Mouse (Mus musculus) hindbrain, embryonic 13.5 days (tissue): ENCODE data around the gene Rab25. TPM values are rescaled to one million over a fixed set of nuclear protein-coding genes. Genes with fewer than 3 reads are reported as not detected.

Source experiments
- ATAC-seq: fragments of 200-750 bp; cut with Nextera tagmentation; 2 replicates; pipeline ENCODE4 v1.8.0; 2017; ENCODE audit warnings: moderate TSS enrichment; ENCODE audit not compliant: low FRiP score
- H3K27ac ChIP-seq: fragments of 300-500 bp; sonication (generic); 2 replicates; pipeline ENCODE4 v1.5.1; 2015; ENCODE audit warnings: inconsistent platforms, mild to moderate bottlenecking, moderate library complexity
- H3K27me3 ChIP-seq: fragments of 300-500 bp; sonication (generic); 2 replicates; pipeline ENCODE4 v1.6.1; 2015; ENCODE audit warnings: mild to moderate bottlenecking, inconsistent platforms
- H3K36me3 ChIP-seq: fragments of 300-500 bp; sonication (generic); 2 replicates; pipeline ENCODE4 v1.6.1; 2015; ENCODE audit warnings: mild to moderate bottlenecking, inconsistent platforms
- H3K4me1 ChIP-seq: fragments of 300-500 bp; sonication (generic); replicated peaks from 2 replicates; pipeline ENCODE4 v1.6.1; 2015; ENCODE audit warnings: inconsistent platforms
- H3K4me2 ChIP-seq: fragments of 300-500 bp; sonication (generic); 2 replicates; pipeline ENCODE4 v1.6.1; 2015; ENCODE audit warnings: inconsistent platforms, mild to moderate bottlenecking, moderate library complexity
- H3K4me3 ChIP-seq: fragments of 300-500 bp; sonication (generic); 2 replicates; pipeline ENCODE4 v1.5.1; 2015; ENCODE audit warnings: mild to moderate bottlenecking, inconsistent platforms
- H3K9ac ChIP-seq: fragments of 300-500 bp; sonication (generic); 2 replicates; pipeline ENCODE4 v1.6.1; 2015; ENCODE audit warnings: mild to moderate bottlenecking, inconsistent platforms
- H3K9me3 ChIP-seq: fragments of 300-500 bp; sonication (generic); 2 replicates; pipeline ENCODE4 v1.6.1; 2016; ENCODE audit warnings: inconsistent platforms
- WGBS: fragments of 180-500 bp; shearing (Covaris S2); methylation state at CpG from one replicate; pipeline ENCODE4 v1.1.7; 2015; 5-methylcytosine and 5-hydroxymethylcytosine counted together
- polyA plus RNA-seq: library from polyadenylated mRNA; unstranded; fragments of >200 nt; fragmentation: Nextera tagmentation; extraction: Ambion mirVana; gene quantifications from 2 replicates; pipeline ENCODE4 v1.2.1, GENCODE M21; 2015

The Rab25 gene
- polyA plus RNA-seq, 1 experiment from 2014 or later: not detected

- H3K36me3 ChIP-seq: peaks cover 57% of the 10 kb centered on the region
- peak overlapping the region; percentile 95 for H3K4me3 ChIP-seq
- peak overlapping the region; percentile 100 for H3K9ac ChIP-seq
- H3K27ac ChIP-seq: peak overlapping the region; percentile 79; the same call in 1 of the 2 replicates
- H3K27me3 ChIP-seq: no peaks in the 10 kb centered on the region
- H3K9me3 ChIP-seq: no peaks in the 10 kb centered on the region
- H3K4me2 ChIP-seq: peak overlapping the region; percentile 98
- H3K4me1 ChIP-seq: peaks cover 80% of the 10 kb centered on the region
- WGBS: 71% methylated on average over 6 of the region's 6 CpGs
- no peak for ATAC-seq
Measured at GRCm38 (mm10) chr3:88537146-88537545, 11.0 kb downstream of the Rab25 start.

- H3K36me3 ChIP-seq: peaks cover 57% of the 10 kb centered on the region
- peak overlapping the region; percentile 98 for H3K4me2 ChIP-seq
- peak overlapping the region; percentile 100 for H3K9ac ChIP-seq
- peak overlapping the region; percentile 95 for H3K4me3 ChIP-seq
- no peaks in the 10 kb centered on the region for H3K9me3 ChIP-seq
- H3K4me1 ChIP-seq: peaks cover 71% of the 10 kb centered on the region
- no peaks in the 10 kb centered on the region for H3K27me3 ChIP-seq
- no peak for ATAC-seq
- WGBS: 7% methylated on average over 57 of the region's 64 CpGs
- peak overlapping the region; percentile 79 for H3K27ac ChIP-seq
Measured at GRCm38 (mm10) chr3:88536103-88536930, 11.8 kb downstream of the Rab25 start.

GRCm38 (mm10) chr3:88535527-88535926 is 12.6 kb downstream of the Rab25 start:
- no peak for ATAC-seq
- H3K9me3 ChIP-seq: no peaks in the 10 kb centered on the region
- no peaks in the 10 kb centered on the region for H3K27me3 ChIP-seq
- WGBS: 22% methylated on average over 4 of the region's 4 CpGs
- H3K9ac ChIP-seq: peak overlapping the region; percentile 100
- peak overlapping the region; percentile 95 for H3K4me3 ChIP-seq
- H3K36me3 ChIP-seq: peaks cover 51% of the 10 kb centered on the region
- H3K27ac ChIP-seq: peak overlapping the region; percentile 79; the same call in 1 of the 2 replicates
- H3K4me1 ChIP-seq: peaks cover 65% of the 10 kb centered on the region
- peak overlapping the region; percentile 98 for H3K4me2 ChIP-seq

GRCm38 (mm10) chr3:88535005-88535404 is 13.1 kb downstream of the Rab25 start:
- WGBS: 11% methylated on average over 3 of the region's 3 CpGs
- Histone ChIP-seq H3K9me3 (no peaks in the 10 kb centered on the region), H3K36me3 (peaks cover 46% of the 10 kb centered on the region), H3K27ac (peak overlapping the region; percentile 79), H3K4me1 (peaks cover 65% of the 10 kb centered on the region), H3K4me2 (peak overlapping the region; percentile 98), H3K4me3 (peak overlapping the region; percentile 95), H3K27me3 (no peaks in the 10 kb centered on the region), H3K9ac (peak overlapping the region; percentile 100)
- no peak for ATAC-seq

GRCm38 (mm10) chr3:88533706-88534105 is 14.4 kb downstream of the Rab25 start:
- Histone ChIP-seq H3K27me3 (no peaks in the 10 kb centered on the region), H3K9ac (peak overlapping the region; percentile 100), H3K9me3 (no peaks in the 10 kb centered on the region), H3K27ac (peak overlapping the region; percentile 99), H3K4me3 (peak overlapping the region; percentile 95), H3K4me1 (peaks cover 69% of the 10 kb centered on the region), H3K36me3 (peaks cover 39% of the 10 kb centered on the region), H3K4me2 (peak overlapping the region; percentile 98)
- ATAC-seq: no peak
- WGBS: 0% methylated on average over 4 of the region's 5 CpGs

GRCm38 (mm10) chr3:88532689-88533511 is 15.2 kb downstream of the Rab25 start:
- Histone ChIP-seq H3K9me3 (no peaks in the 10 kb centered on the region), H3K27me3 (no peaks in the 10 kb centered on the region), H3K27ac (peak overlapping the region; percentile 99), H3K4me2 (peak overlapping the region; percentile 98), H3K4me1 (peaks cover 69% of the 10 kb centered on the region), H3K36me3 (peaks cover 31% of the 10 kb centered on the region), H3K4me3 (peak overlapping the region; percentile 95), H3K9ac (peak overlapping the region; percentile 100)
- ATAC-seq: peak; percentile 36
- under 1% methylated on average over 38 of the region's 40 CpGs for WGBS

GRCm38 (mm10) chr3:88532299-88532674 is 15.8 kb downstream of the Rab25 start, which contains the start of gene Mex3a:
Mex3a (plus strand) TSS chr3:88532395.
- H3K4me1 ChIP-seq: peaks cover 69% of the 10 kb centered on the region
- 1% methylated on average over 12 of the region's 31 CpGs for WGBS
- H3K36me3 ChIP-seq: peaks cover 25% of the 10 kb centered on the region
- H3K4me2 ChIP-seq: peak within 1 kb of the TSS; percentile 98
- no peaks in the 10 kb centered on the region for H3K9me3 ChIP-seq
- H3K9ac ChIP-seq: peak within 1 kb of the TSS; percentile 100
- no peaks in the 10 kb centered on the region for H3K27me3 ChIP-seq
- peak within 1 kb of the TSS; percentile 99 for H3K27ac ChIP-seq
- peak within 1 kb of the TSS; percentile 95 for H3K4me3 ChIP-seq
- ATAC-seq: no peak

GRCm38 (mm10) chr3:88531348-88532298 is 16.5 kb downstream of the Rab25 start:
- H3K4me1 ChIP-seq: peaks cover 68% of the 10 kb centered on the region
- H3K27me3 ChIP-seq: no peaks in the 10 kb centered on the region
- peak overlapping the region; percentile 95 for H3K4me3 ChIP-seq
- no peaks in the 10 kb centered on the region for H3K9me3 ChIP-seq
- H3K9ac ChIP-seq: peak overlapping the region; percentile 100
- peaks cover 18% of the 10 kb centered on the region for H3K36me3 ChIP-seq
- WGBS: under 1% methylated on average over 49 of the region's 63 CpGs
- peak overlapping the region; percentile 98 for H3K4me2 ChIP-seq
- H3K27ac ChIP-seq: peak overlapping the region; percentile 99
- peak; percentile 87 for ATAC-seq

- H3K4me2 ChIP-seq: peak overlapping the region; percentile 98
Measured at GRCm38 (mm10) chr3:88530082-88530864, 17.8 kb downstream of the Rab25 start.

GRCm38 (mm10) chr3:88529204-88530000 is 18.7 kb downstream of the Rab25 start:
- peak overlapping the region; percentile 100 for H3K9ac ChIP-seq
- no peak for ATAC-seq
- H3K27me3 ChIP-seq: no peaks in the 10 kb centered on the region
- WGBS: 15% methylated on average over 7 of the region's 7 CpGs
- H3K4me3 ChIP-seq: peak overlapping the region; percentile 95
- peak overlapping the region; percentile 98 for H3K4me2 ChIP-seq
- no peaks in the 10 kb centered on the region for H3K9me3 ChIP-seq
- H3K27ac ChIP-seq: peak overlapping the region; percentile 99
- peaks cover 61% of the 10 kb centered on the region for H3K4me1 ChIP-seq
- peaks cover 8% of the 10 kb centered on the region for H3K36me3 ChIP-seq

More at GRCm38 (mm10) chr3:88530082-88530864, 17.8 kb downstream of the Rab25 start:
- no peak for ATAC-seq
- peak overlapping the region; percentile 95 for H3K4me3 ChIP-seq
- H3K9me3 ChIP-seq: no peaks in the 10 kb centered on the region
- H3K36me3 ChIP-seq: peaks cover 6% of the 10 kb centered on the region; the same call in 1 of the 2 replicates
- peak overlapping the region; percentile 100 for H3K9ac ChIP-seq
- H3K4me1 ChIP-seq: peaks cover 67% of the 10 kb centered on the region
- WGBS: 8% methylated on average over 11 of the region's 11 CpGs
- no peaks in the 10 kb centered on the region for H3K27me3 ChIP-seq
- peak overlapping the region; percentile 99 for H3K27ac ChIP-seq
